In the genomic region with DNA sequence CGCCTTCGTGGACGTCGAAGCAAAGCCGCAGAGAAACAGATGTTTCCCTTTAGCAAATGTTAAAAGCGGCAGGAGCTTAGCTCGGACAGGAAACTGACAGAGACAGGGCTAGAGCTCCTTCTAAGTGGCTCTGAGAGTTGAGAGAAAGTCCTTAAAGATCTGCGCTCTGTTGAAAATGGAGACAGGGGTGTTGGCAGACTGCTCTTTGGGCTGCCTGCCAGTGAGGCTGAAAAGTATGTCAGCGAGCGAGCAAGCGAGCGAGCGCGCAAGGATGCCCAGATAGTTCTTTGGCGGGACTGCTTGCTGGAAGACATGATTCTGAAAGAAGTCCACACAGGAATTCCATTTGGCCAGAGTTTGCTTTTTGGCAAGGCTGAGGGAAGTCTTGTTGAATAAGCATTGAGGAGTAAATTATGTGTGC, we compare ENCODE assay signal across 8 mouse cellular contexts.
DNase-seq lines count a peak whose midpoint lies in the region; ATAC-seq lines count a peak whose summit lies in the region.

No protein-coding gene starts in this region.

- no peaks in the 10 kb centered on the region for H3K4me1 ChIP-seq in embryonic facial prominence, embryonic 15.5 days
- H3K4me1 ChIP-seq in heart, embryonic 13.5 days: peaks cover 10% of the 10 kb centered on the region; the same call in 1 of the 2 replicates
- H3K4me1 ChIP-seq in midbrain, embryonic 13.5 days (replicated peaks): no peaks in the 10 kb centered on the region

- ATAC-seq in embryonic facial prominence, embryonic 15.5 days (ENCODE audit: insufficient number of reproducible peaks, low FRiP score, low TSS enrichment, low read depth): peak; percentile 84
- ATAC-seq in heart, embryonic 13.5 days (ENCODE audit: extremely low read depth, insufficient number of reproducible peaks, low FRiP score, low TSS enrichment): peak; percentile 68
- no peak for ATAC-seq in midbrain, embryonic 13.5 days

- H3K36me3 ChIP-seq in embryonic facial prominence, embryonic 15.5 days: no peaks in the 10 kb centered on the region
- H3K36me3 ChIP-seq in heart, embryonic 13.5 days: no peaks in the 10 kb centered on the region
- H3K36me3 ChIP-seq in midbrain, embryonic 13.5 days: no peaks in the 10 kb centered on the region

- H3K4me2 ChIP-seq in embryonic facial prominence, embryonic 15.5 days (replicated peaks): peak overlapping the region; percentile 40
- H3K4me2 ChIP-seq in heart, embryonic 13.5 days: peak overlapping the region; percentile 64
- no peak overlapping the region for H3K4me2 ChIP-seq in midbrain, embryonic 13.5 days (replicated peaks)

- H3K9ac ChIP-seq in embryonic facial prominence, embryonic 15.5 days: no peak overlapping the region
- H3K9ac ChIP-seq in heart, embryonic 13.5 days: peak overlapping the region; percentile 45; the same call in 1 of the 2 replicates
- no peak overlapping the region for H3K9ac ChIP-seq in midbrain, embryonic 13.5 days (replicated peaks)

- peak overlapping the region; percentile 76 for H3K27ac ChIP-seq in embryonic facial prominence, embryonic 15.5 days (replicated peaks)
- H3K27ac ChIP-seq in heart, embryonic 13.5 days (replicated peaks): peak overlapping the region; percentile 75
- no peak overlapping the region for H3K27ac ChIP-seq in midbrain, embryonic 13.5 days

- DNase-seq in thymus, postnatal 4 days: peak; percentile 6
- no peak for DNase-seq in thymus, postnatal 0 days (ENCODE audit: low spot score)
- peak; percentile 39 to 53 for DNase-seq in layer of hippocampus, postnatal 36 days
- peak; percentile 79 for DNase-seq in lung, postnatal 14 days
- peak; percentile 62 for DNase-seq in testis, postnatal 10 days (ENCODE audit: low spot score)

- peak overlapping the region; percentile 35 for H3K4me3 ChIP-seq in embryonic facial prominence, embryonic 15.5 days (replicated peaks)
- H3K4me3 ChIP-seq in heart, embryonic 13.5 days: peak overlapping the region; percentile 42
- no peak overlapping the region for H3K4me3 ChIP-seq in midbrain, embryonic 13.5 days (replicated peaks)

- WGBS in embryonic facial prominence, embryonic 15.5 days: 29% methylated on average over 15 of the region's 15 CpGs
- WGBS in heart, embryonic 13.5 days: 32% methylated on average over 15 of the region's 15 CpGs
- WGBS in midbrain, embryonic 13.5 days: 88% methylated on average over 15 of the region's 15 CpGs

- H3K9me3 ChIP-seq in embryonic facial prominence, embryonic 15.5 days (replicated peaks): no peaks in the 10 kb centered on the region
- no peaks in the 10 kb centered on the region for H3K9me3 ChIP-seq in heart, embryonic 13.5 days
- no peaks in the 10 kb centered on the region for H3K9me3 ChIP-seq in midbrain, embryonic 13.5 days

- H3K27me3 ChIP-seq in embryonic facial prominence, embryonic 15.5 days: no peaks in the 10 kb centered on the region
- H3K27me3 ChIP-seq in heart, embryonic 13.5 days (replicated peaks): no peaks in the 10 kb centered on the region
- no peaks in the 10 kb centered on the region for H3K27me3 ChIP-seq in midbrain, embryonic 13.5 days
